ENCODE assay signal across 9 mouse cellular contexts in genomic region chrX:157490769-157491144, GRCm38 (mm10). TPM values are rescaled to one million over a fixed set of nuclear protein-coding genes. Genes with fewer than 3 reads are reported as not detected.
A peak's percentile ranks its signal among the peaks of the same experiment; 100 is the strongest.
DNase-seq lines count a peak whose midpoint lies in the region; ATAC-seq and TF ChIP-seq lines count a peak whose summit lies in the region.
"Had no signal": no experiment of that assay in that cellular context is flagged by ENCODE, and none has a peak within 500 bp of the region (broad histone marks: within the 10 kb centered on the region; RNA-seq: fewer than 3 reads in every experiment).

No protein-coding gene starts in this region.

- peak; percentile 27 to 35 for DNase-seq in cerebellum, adult 2 months
- DNase-seq in cerebellum, adult 11-12 months: no peak
- DNase-seq in hindbrain, embryonic 10.5 days (ENCODE audit: low spot score): no peak
- DNase-seq in right cerebral cortex, postnatal 4 days: peak; percentile 8
- DNase-seq in urinary bladder, postnatal 36 days (ENCODE audit: low spot score in 2 of 2): no peak

- H3K36me3 ChIP-seq in megakaryocyte, embryonic 14.5 days (replicated peaks; ENCODE audit: low read length): no peaks in the 10 kb centered on the region
- H3K36me3 ChIP-seq in hindbrain, embryonic 10.5 days: no peaks in the 10 kb centered on the region
- no peaks in the 10 kb centered on the region for H3K36me3 ChIP-seq in liver, embryonic 12.5 days

- no peaks in the 10 kb centered on the region; the same call in 1 of the 2 replicates for H3K4me1 ChIP-seq in cerebellum, adult 2 months (ENCODE audit: control insufficient read depth, insufficient read depth, low read length)
- H3K4me1 ChIP-seq in megakaryocyte, embryonic 14.5 days: peaks cover 18% of the 10 kb centered on the region; the same call in 1 of the 2 replicates
- peaks cover 8% of the 10 kb centered on the region; the same call in 1 of the 2 replicates for H3K4me1 ChIP-seq in hindbrain, embryonic 10.5 days (replicated peaks)
- peaks cover 6% of the 10 kb centered on the region; the same call in 1 of the 2 replicates for H3K4me1 ChIP-seq in liver, embryonic 12.5 days

- peak overlapping the region; percentile 77 for H3K9ac ChIP-seq in liver, embryonic 12.5 days

- WGBS in cerebellum, adult 2 months: 7% methylated on average over 12 of the region's 12 CpGs
- 21% methylated on average over 12 of the region's 12 CpGs for WGBS in hindbrain, embryonic 10.5 days
- 4% methylated on average over 12 of the region's 12 CpGs for WGBS in liver, embryonic 12.5 days (ENCODE audit: insufficient replicate concordance)

- H3K9me3 ChIP-seq in megakaryocyte, embryonic 14.5 days: peaks cover 13% of the 10 kb centered on the region; the same call in 1 of the 2 replicates
- no peaks in the 10 kb centered on the region; the same call in 1 of the 2 replicates for H3K9me3 ChIP-seq in hindbrain, embryonic 10.5 days
- no peaks in the 10 kb centered on the region for H3K9me3 ChIP-seq in liver, embryonic 12.5 days (replicated peaks)

- peak overlapping the region; percentile 80 for H3K4me3 ChIP-seq in cerebellum, adult 2 months (replicated peaks; ENCODE audit: insufficient read depth, low read depth, low read length)
- peak overlapping the region; percentile 93 for H3K4me3 ChIP-seq in megakaryocyte, embryonic 14.5 days (replicated peaks)
- peak overlapping the region; percentile 68 for H3K4me3 ChIP-seq in hindbrain, embryonic 10.5 days
- peak overlapping the region; percentile 67 for H3K4me3 ChIP-seq in liver, embryonic 12.5 days

- no peak for TF ChIP-seq POLR2A in cerebellum, adult 2 months (IDR thresholded peaks at IDR 0.05; ENCODE audit: borderline replicate concordance, insufficient read depth, low read length)

- H3K4me2 ChIP-seq in liver, embryonic 12.5 days: peak overlapping the region; percentile 88

- no peak for ATAC-seq in megakaryocyte, adult 5-6 weeks (ENCODE audit: poor library complexity, severe bottlenecking)
- ATAC-seq in liver, embryonic 12.5 days: no peak

- no peaks in the 10 kb centered on the region for H3K27me3 ChIP-seq in cerebellum, adult 2 months (ENCODE audit: control insufficient read depth, insufficient read depth, low read length)
- H3K27me3 ChIP-seq in megakaryocyte, embryonic 14.5 days (replicated peaks): peaks cover 8% of the 10 kb centered on the region
- peaks cover 6% of the 10 kb centered on the region; the same call in 1 of the 2 replicates for H3K27me3 ChIP-seq in hindbrain, embryonic 10.5 days (ENCODE audit: insufficient read depth, poor library complexity, severe bottlenecking)
- no peaks in the 10 kb centered on the region; the same call in 1 of the 2 replicates for H3K27me3 ChIP-seq in liver, embryonic 12.5 days (replicated peaks)
- H3K27me3 ChIP-seq: Patski had no signal

- no peak for TF ChIP-seq CTCF in cerebellum, adult 2 months (IDR thresholded peaks at IDR 0.05; ENCODE audit: borderline replicate concordance, insufficient read depth, low read depth, low read length)

- H3K27ac ChIP-seq in cerebellum, adult 2 months (ENCODE audit: insufficient read depth, low read length): peak overlapping the region; percentile 88
- peak overlapping the region; percentile 95 for H3K27ac ChIP-seq in hindbrain, embryonic 10.5 days
- H3K27ac ChIP-seq in liver, embryonic 12.5 days: no peak overlapping the region

RNA-seq across cellular contexts. Expression of gene Sms, which starts 1.3 kb away (rescaled TPM):
- 79.0 and 81.8 TPM in 2 replicates for polyA plus RNA-seq in cerebellum, adult 2 months (2012; rRNA removed)
- 15.1 and 16.6 TPM in 2 replicates for polyA plus RNA-seq in megakaryocyte, embryonic 14.5 days (2012; ENCODE audit: insufficient read depth, low replicate concordance)
- total RNA-seq in megakaryocyte, adult 5-6 weeks (2015): 38.5 and 46.6 TPM in 2 replicates
- 30.7 and 49.4 TPM in 2 replicates for total RNA-seq in megakaryocyte, adult 5-6 weeks (2017)
- 67.8 and 92.2 TPM in 2 replicates for polyA plus RNA-seq in hindbrain, embryonic 10.5 days (2016; fragmentation: Nextera tagmentation; extraction: Ambion mirVana)
- 31.2 and 33.3 TPM in 2 replicates for polyA plus RNA-seq in liver, embryonic 12.5 days (2016; fragmentation: Nextera tagmentation; extraction: Ambion mirVana)

Comparison
In these comparisons a context has a peak if more than half of its experiments do, and no peak if none do; other contexts are left out.
1. DNase-seq: peak in cerebellum, adult 2 months (2 of 2) and right cerebral cortex, postnatal 4 days (single experiment); none in cerebellum, adult 11-12 months (single experiment), hindbrain, embryonic 10.5 days (single experiment) and urinary bladder, postnatal 36 days (0 of 2).
2. Peak in every context shown above with its lines, with median percentiles within 50 percentile points of each other: H3K4me3 ChIP-seq.